Mouse (Mus musculus) liver, embryonic 15.5 days (tissue): ENCODE measurements around the gene Arid4b. TPM values are rescaled to one million over a fixed set of nuclear protein-coding genes. Genes with fewer than 3 reads are reported as not detected.

Experiments used
- ATAC-seq: fragments of 200-750 bp; cut with Nextera tagmentation; 2 replicates; pipeline ENCODE4 v1.8.0; 2017; ENCODE audit warnings: moderate number of reproducible peaks, mild to moderate bottlenecking, moderate library complexity; ENCODE audit not compliant: insufficient read depth
- H3K27ac ChIP-seq: fragments of 300-500 bp; sonication (generic); replicated peaks from 2 replicates; pipeline ENCODE4 v1.5.1; 2015; ENCODE audit warnings: mild to moderate bottlenecking, inconsistent platforms
- H3K27me3 ChIP-seq: fragments of 300-500 bp; sonication (generic); 2 replicates; pipeline ENCODE4 v1.6.1; 2015; ENCODE audit warnings: mild to moderate bottlenecking, inconsistent platforms
- H3K36me3 ChIP-seq: fragments of 300-500 bp; sonication (generic); replicated peaks from 2 replicates; pipeline ENCODE4 v1.6.1; 2015; ENCODE audit warnings: moderate library complexity, mild to moderate bottlenecking, inconsistent platforms
- H3K4me1 ChIP-seq: fragments of 300-500 bp; sonication (generic); replicated peaks from 2 replicates; pipeline ENCODE4 v1.6.1; 2015; ENCODE audit warnings: inconsistent platforms
- H3K4me2 ChIP-seq: fragments of 300-500 bp; sonication (generic); 2 replicates; pipeline ENCODE4 v1.6.1; 2015; ENCODE audit warnings: moderate library complexity, mild to moderate bottlenecking, inconsistent platforms
- H3K4me3 ChIP-seq: fragments of 300-500 bp; sonication (generic); replicated peaks from 2 replicates; pipeline ENCODE4 v1.5.1; 2015; ENCODE audit warnings: mild to moderate bottlenecking, inconsistent platforms
- H3K9ac ChIP-seq: fragments of 300-500 bp; sonication (generic); 2 replicates; pipeline ENCODE4 v1.6.1; 2015; ENCODE audit warnings: moderate library complexity, mild to moderate bottlenecking, inconsistent platforms
- H3K9me3 ChIP-seq: fragments of 300-500 bp; sonication (generic); replicated peaks from 2 replicates; pipeline ENCODE4 v1.6.1; 2016; ENCODE audit warnings: inconsistent platforms
- WGBS: fragments of 180-500 bp; shearing (Covaris S2); methylation state at CpG from one replicate; pipeline ENCODE4 v1.1.7; 2015; ENCODE audit warnings: mixed read lengths; ENCODE audit not compliant: insufficient replicate concordance; 5-methylcytosine and 5-hydroxymethylcytosine counted together
- polyA plus RNA-seq: library from polyadenylated mRNA; unstranded; fragments of >200 nt; fragmentation: Nextera tagmentation; extraction: Ambion mirVana; gene quantifications from 2 replicates; pipeline ENCODE4 v1.2.1, GENCODE M21; 2015

The Arid4b gene
- polyA plus RNA-seq, 1 experiment from 2014 or later: 19.3 TPM

DNA sequence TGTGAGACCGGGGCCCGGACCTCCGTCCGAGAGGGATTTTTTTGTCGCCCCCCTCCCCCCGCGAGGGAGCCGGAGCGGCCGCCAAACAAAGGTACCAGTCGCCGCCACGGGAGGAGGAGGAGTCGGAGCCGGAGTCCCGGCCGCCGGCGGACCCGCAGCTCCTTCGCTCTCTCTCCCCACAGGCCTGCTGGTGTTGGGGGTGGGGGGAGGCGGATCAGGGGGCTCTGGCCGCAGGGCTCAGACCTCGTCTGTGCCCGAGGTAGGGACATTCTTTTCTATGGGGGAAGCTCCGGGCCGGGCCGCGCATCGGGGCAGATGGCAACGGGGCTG, 875 bp downstream of the Arid4b start:
- under 1% methylated on average over 27 of the region's 31 CpGs for WGBS
- Histone ChIP-seq H3K36me3 (peaks cover under 1% of the 10 kb centered on the region), H3K9ac (peak overlapping the region; percentile 99), H3K4me1 (peaks cover 37% of the 10 kb centered on the region), H3K4me3 (peak overlapping the region; percentile 99), H3K9me3 (no peaks in the 10 kb centered on the region), H3K27ac (peak overlapping the region; percentile 95), H3K27me3 (no peaks in the 10 kb centered on the region), H3K4me2 (peak overlapping the region; percentile 78)
- peak; percentile 24 for ATAC-seq

DNA sequence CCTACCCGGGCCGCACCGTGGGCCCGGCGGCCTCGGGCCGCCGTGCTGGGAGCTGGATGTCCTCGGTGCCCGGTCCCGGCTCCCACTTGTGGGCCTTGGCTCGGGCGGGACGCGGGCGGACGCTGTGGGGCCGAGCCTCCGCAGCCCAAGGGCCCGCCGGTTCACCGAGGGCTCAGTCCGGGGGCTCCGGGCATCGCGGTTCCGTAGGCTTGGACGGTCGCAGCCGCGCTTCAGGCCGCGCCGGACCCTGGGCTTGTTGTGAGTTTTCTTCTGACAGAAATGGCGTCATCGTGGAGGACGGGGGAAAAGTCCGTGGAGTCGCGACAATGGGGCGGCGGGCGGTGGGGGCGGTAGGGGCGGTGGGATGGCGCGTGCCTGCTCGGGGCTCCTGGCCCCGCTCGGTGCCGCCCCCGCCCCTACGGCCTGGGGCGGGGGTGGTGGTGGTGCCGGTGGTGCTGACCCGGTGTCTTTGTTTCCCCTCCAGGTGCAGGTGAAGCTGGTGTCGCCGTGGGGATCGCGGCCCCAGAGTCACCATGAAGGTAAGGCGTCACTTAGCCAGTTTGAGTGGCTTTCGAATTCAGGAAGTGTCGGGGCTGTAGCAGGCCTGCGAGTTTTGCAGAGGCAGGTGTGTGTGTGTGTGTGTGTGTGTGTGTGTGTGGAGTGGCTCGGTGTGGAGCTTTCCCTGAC, 1.5 kb downstream of the Arid4b start:
- Histone ChIP-seq H3K27ac (peak overlapping the region; percentile 95), H3K9ac (peak overlapping the region; percentile 99), H3K36me3 (no peaks in the 10 kb centered on the region; the same call in none of the 2 replicates), H3K9me3 (no peaks in the 10 kb centered on the region), H3K4me1 (peaks cover 37% of the 10 kb centered on the region), H3K27me3 (no peaks in the 10 kb centered on the region), H3K4me2 (peak overlapping the region; percentile 78), H3K4me3 (peak overlapping the region; percentile 99)
- ATAC-seq: no peak
- under 1% methylated on average over 65 of the region's 65 CpGs for WGBS

- H3K9ac ChIP-seq: peak overlapping the region; percentile 99
- H3K4me2 ChIP-seq: peak overlapping the region; percentile 78
- 20% methylated on average over 9 of the region's 9 CpGs for WGBS
- peak overlapping the region; percentile 95 for H3K27ac ChIP-seq
- H3K4me3 ChIP-seq: peak overlapping the region; percentile 99
- H3K9me3 ChIP-seq: no peaks in the 10 kb centered on the region
- no peaks in the 10 kb centered on the region; the same call in 1 of the 2 replicates for H3K36me3 ChIP-seq
- peaks cover 37% of the 10 kb centered on the region for H3K4me1 ChIP-seq
- no peak for ATAC-seq
- H3K27me3 ChIP-seq: no peaks in the 10 kb centered on the region
Observed at GRCm38 (mm10) chr13:14065028-14065380, 2.0 kb downstream of the Arid4b start.

DNA sequence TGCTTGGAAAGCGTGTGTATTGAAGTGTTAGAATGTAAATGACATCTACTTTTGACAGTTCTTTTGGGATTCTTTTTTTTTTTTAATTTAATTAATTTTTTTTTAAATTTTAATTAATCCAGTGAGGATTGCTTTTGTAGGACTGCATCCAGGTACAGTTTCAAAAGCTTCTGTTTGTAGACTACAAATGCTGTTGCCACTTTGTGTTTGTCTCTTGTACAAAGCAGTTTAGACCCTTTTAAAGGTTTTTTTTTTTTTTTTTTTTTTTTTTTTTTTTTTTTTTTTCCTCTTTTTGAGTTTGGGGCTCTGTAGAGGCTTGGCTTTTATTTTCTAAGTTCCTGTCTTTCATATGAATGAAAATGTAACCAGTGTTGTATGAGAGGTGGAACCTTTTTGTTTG, 2.7 kb downstream of the Arid4b start:
- Histone ChIP-seq H3K4me3 (no peak overlapping the region), H3K4me2 (no peak overlapping the region), H3K27me3 (no peaks in the 10 kb centered on the region), H3K27ac (no peak overlapping the region), H3K9me3 (no peaks in the 10 kb centered on the region), H3K36me3 (no peaks in the 10 kb centered on the region; the same call in 1 of the 2 replicates), H3K9ac (no peak overlapping the region), H3K4me1 (peaks cover 42% of the 10 kb centered on the region)
- WGBS: 80% methylated on average over 1 of the region's 1 CpGs
- ATAC-seq: no peak

- Histone ChIP-seq H3K36me3 (no peaks in the 10 kb centered on the region; the same call in 1 of the 2 replicates), H3K4me2 (no peak overlapping the region), H3K9ac (no peak overlapping the region), H3K27ac (no peak overlapping the region), H3K4me1 (peaks cover 33% of the 10 kb centered on the region), H3K9me3 (no peaks in the 10 kb centered on the region), H3K27me3 (no peaks in the 10 kb centered on the region), H3K4me3 (no peak overlapping the region)
- no peak for ATAC-seq
Observed at GRCm38 (mm10) chr13:14068035-14068434, 5.0 kb downstream of the Arid4b start.

- H3K27me3 ChIP-seq: no peaks in the 10 kb centered on the region
- no peak overlapping the region for H3K4me3 ChIP-seq
- no peak overlapping the region for H3K9ac ChIP-seq
- no peak overlapping the region for H3K27ac ChIP-seq
- no peaks in the 10 kb centered on the region for H3K9me3 ChIP-seq
- no peak overlapping the region for H3K4me2 ChIP-seq
- 88% methylated on average over 1 of the region's 1 CpGs for WGBS
- no peak for ATAC-seq
- H3K36me3 ChIP-seq: no peaks in the 10 kb centered on the region; the same call in 1 of the 2 replicates
- H3K4me1 ChIP-seq: peaks cover 33% of the 10 kb centered on the region
Observed at GRCm38 (mm10) chr13:14069291-14069690, 6.3 kb downstream of the Arid4b start.

GRCm38 (mm10) chr13:14074371-14074770, 11.3 kb downstream of the Arid4b start:
- Histone ChIP-seq H3K9ac (no peak overlapping the region), H3K9me3 (no peaks in the 10 kb centered on the region), H3K4me3 (no peak overlapping the region), H3K36me3 (no peaks in the 10 kb centered on the region), H3K4me1 (peaks cover 17% of the 10 kb centered on the region), H3K27me3 (no peaks in the 10 kb centered on the region), H3K27ac (no peak overlapping the region), H3K4me2 (no peak overlapping the region)
- ATAC-seq: no peak
- WGBS: 91% methylated on average over 1 of the region's 1 CpGs

DNA sequence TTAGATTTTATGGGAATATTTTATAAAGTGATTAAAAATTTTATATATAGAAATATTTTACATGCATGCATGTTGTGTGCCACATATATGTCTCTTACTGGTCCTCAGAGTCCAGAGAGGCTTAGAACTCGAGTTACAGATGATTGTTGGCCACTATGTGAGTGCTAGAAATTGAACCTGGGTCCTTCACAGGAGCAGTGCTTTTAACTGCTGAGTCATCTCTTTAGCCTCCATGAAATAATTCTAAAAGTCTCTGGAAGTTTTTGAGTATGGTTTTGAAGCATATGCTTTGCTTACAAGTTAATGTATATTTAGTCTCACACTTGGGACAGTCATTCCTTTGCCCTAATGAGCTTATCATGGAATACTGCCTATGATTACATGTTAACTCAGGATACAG, 12.3 kb downstream of the Arid4b start:
- Histone ChIP-seq H3K27me3 (no peaks in the 10 kb centered on the region), H3K36me3 (no peaks in the 10 kb centered on the region), H3K4me3 (no peak overlapping the region), H3K9me3 (no peaks in the 10 kb centered on the region), H3K9ac (no peak overlapping the region), H3K4me1 (peaks cover 21% of the 10 kb centered on the region), H3K4me2 (no peak overlapping the region), H3K27ac (no peak overlapping the region)
- WGBS: 56% methylated on average over 1 of the region's 1 CpGs
- ATAC-seq: no peak

DNA sequence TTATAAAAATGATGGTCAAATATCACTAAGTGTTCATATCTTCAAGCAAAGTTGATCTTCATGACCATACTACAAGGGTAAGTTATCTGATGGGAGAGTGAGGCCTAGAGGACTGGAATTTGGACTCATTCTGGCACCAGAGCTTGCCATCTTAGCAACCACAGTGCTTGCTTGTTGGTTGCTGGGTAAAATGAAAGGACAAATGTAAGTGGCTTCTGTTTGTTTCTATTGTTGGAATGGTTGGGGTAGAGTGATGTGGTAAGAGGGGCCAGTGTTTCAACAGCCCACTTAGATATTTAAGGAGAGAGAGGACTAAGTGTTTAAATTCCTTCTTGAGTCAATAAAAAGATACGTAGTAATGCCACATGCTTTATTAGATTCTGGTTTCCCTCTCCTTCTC, 25.6 kb downstream of the Arid4b start:
- Histone ChIP-seq H3K4me1 (peaks cover 9% of the 10 kb centered on the region), H3K9ac (no peak overlapping the region), H3K4me3 (no peak overlapping the region), H3K36me3 (no peaks in the 10 kb centered on the region), H3K27ac (no peak overlapping the region), H3K27me3 (no peaks in the 10 kb centered on the region), H3K4me2 (no peak overlapping the region), H3K9me3 (no peaks in the 10 kb centered on the region)
- ATAC-seq: no peak
- 89% methylated on average over 1 of the region's 1 CpGs for WGBS

- no peak overlapping the region for H3K4me3 ChIP-seq
- no peak overlapping the region for H3K4me2 ChIP-seq
- ATAC-seq: no peak
- no peaks in the 10 kb centered on the region for H3K9me3 ChIP-seq
- H3K36me3 ChIP-seq: no peaks in the 10 kb centered on the region
- 42% methylated on average over 1 of the region's 1 CpGs for WGBS
- no peak overlapping the region for H3K27ac ChIP-seq
- no peak overlapping the region for H3K9ac ChIP-seq
- H3K27me3 ChIP-seq: no peaks in the 10 kb centered on the region
- 0 out of 2 replicates have a peak, but pooled peaks cover 3% of the 10 kb centered on the region for H3K4me1 ChIP-seq
Observed at GRCm38 (mm10) chr13:14103026-14103425, 40.0 kb downstream of the Arid4b start.

DNA sequence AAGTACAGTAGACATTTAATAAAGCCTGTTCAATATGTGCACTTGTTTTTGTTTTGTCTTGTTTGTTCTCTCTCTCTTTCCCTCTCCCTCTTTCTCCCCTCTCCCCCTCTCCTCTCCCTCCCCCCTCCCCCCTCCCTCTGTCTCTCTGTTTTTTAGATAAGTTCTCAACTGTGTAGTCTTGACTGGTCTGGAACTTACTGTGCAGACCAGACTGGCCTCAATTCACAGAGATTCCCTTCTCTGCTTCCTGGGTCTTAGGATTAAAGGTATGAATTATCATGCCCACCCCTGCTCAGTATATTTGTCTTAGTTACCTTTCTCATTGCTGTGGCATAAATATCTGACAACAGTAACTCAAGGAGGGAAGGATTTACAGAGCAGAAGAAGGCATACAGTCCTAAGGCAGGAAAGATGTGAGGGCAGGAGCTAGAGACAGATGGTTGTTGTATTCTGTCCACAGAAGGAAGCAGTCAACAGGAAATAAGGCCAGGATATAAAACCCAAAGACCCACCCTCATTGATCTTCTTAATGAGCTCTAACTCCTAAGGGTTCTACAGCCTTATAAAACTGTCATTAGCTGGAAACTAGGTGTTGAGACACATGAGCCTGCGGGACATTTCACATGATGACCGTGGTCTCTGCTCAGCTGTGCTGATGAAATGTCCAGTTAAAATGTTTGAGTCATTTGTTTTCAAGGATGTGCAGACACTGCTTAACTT, 47.3 kb downstream of the Arid4b start:
- ATAC-seq: no peak
- H3K36me3 ChIP-seq: no peaks in the 10 kb centered on the region
- no peak overlapping the region for H3K9ac ChIP-seq
- no peak overlapping the region for H3K4me3 ChIP-seq
- H3K4me2 ChIP-seq: no peak overlapping the region
- H3K9me3 ChIP-seq: no peaks in the 10 kb centered on the region
- 82% methylated on average over 2 of the region's 2 CpGs for WGBS
- 0 out of 2 replicates have a peak, but pooled peaks cover 14% of the 10 kb centered on the region for H3K4me1 ChIP-seq
- H3K27me3 ChIP-seq: no peaks in the 10 kb centered on the region
- H3K27ac ChIP-seq: no peak overlapping the region
